Mouse (Mus musculus): ENCODE measurements around the gene Smndc1. TPM values are rescaled to one million over a fixed set of nuclear protein-coding genes. Genes with fewer than 3 reads are reported as not detected.
"Not testable (repeated sequence)": the region's sequence is repeated elsewhere in the genome, so short reads cannot be mapped to it uniquely, and the experiment has no call there.

The Smndc1 gene
- polyA plus RNA-seq, 1 experiment: not detected

- TF ChIP-seq POLR2A (IDR thresholded peaks at IDR 0.05; ENCODE audit: insufficient read depth, low read depth, low read length) (no peak), CTCF (IDR thresholded peaks at IDR 0.05; ENCODE audit: insufficient read depth, low read depth, low read length) (no peak)
- Histone ChIP-seq H3K27ac (ENCODE audit: insufficient read depth, low read depth, low read length) (peak overlapping the region; percentile 64), H3K4me1 (ENCODE audit: control insufficient read depth, insufficient read depth, low read length) (peaks cover 16% of the 10 kb centered on the region), H3K4me3 (ENCODE audit: insufficient read depth, low read depth, low read length) (no peak overlapping the region)
- 87% methylated on average over 10 of the region's 10 CpGs for WGBS
Observed at GRCm38 (mm10) chr19:53404219-53404836, 13.9 kb upstream of the Smndc1 start.

- Histone ChIP-seq H3K4me1 (ENCODE audit: control insufficient read depth, insufficient read depth, low read length) (peaks cover 12% of the 10 kb centered on the region), H3K4me3 (ENCODE audit: insufficient read depth, low read depth, low read length) (no peak overlapping the region), H3K27ac (ENCODE audit: insufficient read depth, low read depth, low read length) (no peak overlapping the region)
- TF ChIP-seq POLR2A (IDR thresholded peaks at IDR 0.05; ENCODE audit: insufficient read depth, low read depth, low read length): no peak
- no peak for TF ChIP-seq CTCF (IDR thresholded peaks at IDR 0.05; ENCODE audit: insufficient read depth, low read depth, low read length)
- WGBS: 40% methylated on average over 12 of the region's 12 CpGs
Observed at GRCm38 (mm10) chr19:53402741-53403432, 12.5 kb upstream of the Smndc1 start.

GRCm38 (mm10) chr19:53400332-53401110 is 10.1 kb upstream of the Smndc1 start:
- peaks cover 12% of the 10 kb centered on the region for H3K4me1 ChIP-seq (ENCODE audit: control insufficient read depth, insufficient read depth, low read length)
- 84% methylated on average over 16 of the region's 16 CpGs for WGBS
- no peak overlapping the region for H3K4me3 ChIP-seq (ENCODE audit: insufficient read depth, low read depth, low read length)
- H3K27ac ChIP-seq (ENCODE audit: insufficient read depth, low read depth, low read length): no peak overlapping the region
- TF ChIP-seq POLR2A (IDR thresholded peaks at IDR 0.05; ENCODE audit: insufficient read depth, low read depth, low read length) (no peak), CTCF (IDR thresholded peaks at IDR 0.05; ENCODE audit: insufficient read depth, low read depth, low read length) (no peak)

- no peak for TF ChIP-seq POLR2A (IDR thresholded peaks at IDR 0.05; ENCODE audit: insufficient read depth, low read depth, low read length)
- no peak for TF ChIP-seq CTCF (IDR thresholded peaks at IDR 0.05; ENCODE audit: insufficient read depth, low read depth, low read length)
- 93% methylated on average over 4 of the region's 4 CpGs for WGBS
- H3K27ac ChIP-seq (ENCODE audit: insufficient read depth, low read depth, low read length): no peak overlapping the region
- peaks cover 10% of the 10 kb centered on the region for H3K4me1 ChIP-seq (ENCODE audit: control insufficient read depth, insufficient read depth, low read length)
- no peak overlapping the region for H3K4me3 ChIP-seq (ENCODE audit: insufficient read depth, low read depth, low read length)
Observed at GRCm38 (mm10) chr19:53399213-53399612, 8.8 kb upstream of the Smndc1 start.

GRCm38 (mm10) chr19:53397451-53398233 is 7.3 kb upstream of the Smndc1 start:
- TF ChIP-seq CTCF (IDR thresholded peaks at IDR 0.05; ENCODE audit: insufficient read depth, low read depth, low read length): no peak
- TF ChIP-seq POLR2A (IDR thresholded peaks at IDR 0.05; ENCODE audit: insufficient read depth, low read depth, low read length): no peak
- WGBS: 81% methylated on average over 12 of the region's 12 CpGs

GRCm38 (mm10) chr19:53395805-53396204 is 5.4 kb upstream of the Smndc1 start:
- H3K4me3 ChIP-seq (ENCODE audit: insufficient read depth, low read depth, low read length); H3K27ac ChIP-seq (ENCODE audit: insufficient read depth, low read depth, low read length); H3K4me1 ChIP-seq (ENCODE audit: control insufficient read depth, insufficient read depth, low read length): not testable (repeated sequence)
- 58% methylated on average over 5 of the region's 5 CpGs for WGBS

More at GRCm38 (mm10) chr19:53397451-53398233, 7.3 kb upstream of the Smndc1 start:
- Histone ChIP-seq H3K27ac (ENCODE audit: insufficient read depth, low read depth, low read length) (no peak overlapping the region), H3K4me3 (ENCODE audit: insufficient read depth, low read depth, low read length) (no peak overlapping the region), H3K4me1 (ENCODE audit: control insufficient read depth, insufficient read depth, low read length) (peaks cover 2% of the 10 kb centered on the region; the same call in 1 of the 2 replicates)

GRCm38 (mm10) chr19:53394956-53395355 is 4.6 kb upstream of the Smndc1 start:
- H3K27ac ChIP-seq (ENCODE audit: insufficient read depth, low read depth, low read length); H3K4me3 ChIP-seq (ENCODE audit: insufficient read depth, low read depth, low read length); H3K4me1 ChIP-seq (ENCODE audit: control insufficient read depth, insufficient read depth, low read length): not testable (repeated sequence)
- 62% methylated on average over 3 of the region's 3 CpGs for WGBS

GRCm38 (mm10) chr19:53394552-53394951 is 4.2 kb upstream of the Smndc1 start:
- H3K27ac ChIP-seq (ENCODE audit: insufficient read depth, low read depth, low read length): no peak overlapping the region
- no peak overlapping the region for H3K4me3 ChIP-seq (ENCODE audit: insufficient read depth, low read depth, low read length)
- 10% methylated on average over 7 of the region's 7 CpGs for WGBS
- peaks cover 4% of the 10 kb centered on the region for H3K4me1 ChIP-seq (ENCODE audit: control insufficient read depth, insufficient read depth, low read length)
- TF ChIP-seq CTCF (IDR thresholded peaks at IDR 0.05; ENCODE audit: insufficient read depth, low read depth, low read length) (no peak), POLR2A (IDR thresholded peaks at IDR 0.05; ENCODE audit: insufficient read depth, low read depth, low read length) (no peak)

GRCm38 (mm10) chr19:53393646-53394045 is 3.3 kb upstream of the Smndc1 start:
- H3K4me3 ChIP-seq (ENCODE audit: insufficient read depth, low read depth, low read length): no peak overlapping the region
- no peak for TF ChIP-seq CTCF (IDR thresholded peaks at IDR 0.05; ENCODE audit: insufficient read depth, low read depth, low read length)
- no peak for TF ChIP-seq POLR2A (IDR thresholded peaks at IDR 0.05; ENCODE audit: insufficient read depth, low read depth, low read length)

More at GRCm38 (mm10) chr19:53393646-53394045, 3.3 kb upstream of the Smndc1 start:
- Histone ChIP-seq H3K27ac (ENCODE audit: insufficient read depth, low read depth, low read length) (no peak overlapping the region), H3K4me1 (ENCODE audit: control insufficient read depth, insufficient read depth, low read length) (peaks cover 4% of the 10 kb centered on the region)

All from olfactory bulb, adult 2 months (tissue).